Mouse (Mus musculus): ENCODE results near the gene Dnah10. TPM values are rescaled to one million over a fixed set of nuclear protein-coding genes. Genes with fewer than 3 reads are reported as not detected.
"Not testable (repeated sequence)": the region's sequence is repeated elsewhere in the genome, so short reads cannot be mapped to it uniquely, and the experiment has no call there.

The Dnah10 gene
- polyA plus RNA-seq, 1 experiment = not detected

DNA sequence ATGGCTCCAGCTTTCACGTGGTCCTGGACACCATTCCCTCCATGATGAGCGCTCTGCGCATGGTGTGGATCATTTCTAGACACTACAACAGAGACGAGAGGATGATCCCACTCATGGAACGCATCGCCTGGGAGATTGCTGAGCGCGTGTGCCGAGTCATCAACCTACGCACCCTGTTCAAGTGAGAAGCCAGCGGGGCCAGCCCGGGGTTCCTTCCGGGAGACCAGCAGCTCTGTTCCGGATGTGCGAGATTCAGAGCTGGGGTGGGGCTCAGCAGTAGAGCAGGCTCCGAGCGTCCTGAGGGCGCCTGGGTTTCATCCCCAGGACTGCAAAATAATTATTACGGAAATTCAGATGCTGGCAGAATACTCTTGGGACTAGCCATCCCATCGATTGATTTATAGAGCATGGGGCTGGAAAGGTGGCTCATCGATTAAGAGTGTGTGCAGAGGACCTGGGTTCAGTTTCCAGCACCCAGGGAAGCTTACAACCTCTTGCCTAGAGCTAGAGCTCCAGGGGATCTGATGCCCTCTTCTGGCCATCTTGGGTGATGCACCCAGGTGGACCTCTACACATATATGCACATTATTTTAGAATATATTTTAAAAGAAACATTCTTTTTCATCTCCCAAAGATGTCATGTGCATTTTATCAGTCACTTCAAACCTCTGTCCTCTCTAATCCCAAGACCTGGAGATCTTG lies 17.2 kb downstream of the Dnah10 start:
- 93% methylated on average over 21 of the region's 21 CpGs for WGBS
- Histone ChIP-seq H3K4me1 (ENCODE audit: control insufficient read depth, insufficient read depth, low read length) (no peaks in the 10 kb centered on the region), H3K27ac (ENCODE audit: control insufficient read depth, insufficient read depth, low read depth, low read length, poor library complexity) (no peak overlapping the region), H3K4me3 (replicated peaks; ENCODE audit: control insufficient read depth, low read depth, low read length) (no peak overlapping the region)
- TF ChIP-seq CTCF (IDR thresholded peaks at IDR 0.05; ENCODE audit: control insufficient read depth, insufficient read depth, low read length) (peak; percentile 23; the same call in 1 of the 2 replicates), POLR2A (IDR thresholded peaks at IDR 0.05; ENCODE audit: borderline replicate concordance, control insufficient read depth, low read depth, low read length) (no peak)

GRCm38 (mm10) chr5:124743841-124744240 lies 19.0 kb downstream of the Dnah10 start:
- 86% methylated on average over 3 of the region's 3 CpGs for WGBS
- H3K4me3 ChIP-seq (replicated peaks; ENCODE audit: control insufficient read depth, low read depth, low read length) = no peak overlapping the region
- no peaks in the 10 kb centered on the region for H3K4me1 ChIP-seq (ENCODE audit: control insufficient read depth, insufficient read depth, low read length)
- H3K27ac ChIP-seq (ENCODE audit: control insufficient read depth, insufficient read depth, low read depth, low read length, poor library complexity) = no peak overlapping the region
- TF ChIP-seq CTCF (IDR thresholded peaks at IDR 0.05; ENCODE audit: control insufficient read depth, insufficient read depth, low read length) (no peak), POLR2A (IDR thresholded peaks at IDR 0.05; ENCODE audit: borderline replicate concordance, control insufficient read depth, low read depth, low read length) (no peak)

DNA sequence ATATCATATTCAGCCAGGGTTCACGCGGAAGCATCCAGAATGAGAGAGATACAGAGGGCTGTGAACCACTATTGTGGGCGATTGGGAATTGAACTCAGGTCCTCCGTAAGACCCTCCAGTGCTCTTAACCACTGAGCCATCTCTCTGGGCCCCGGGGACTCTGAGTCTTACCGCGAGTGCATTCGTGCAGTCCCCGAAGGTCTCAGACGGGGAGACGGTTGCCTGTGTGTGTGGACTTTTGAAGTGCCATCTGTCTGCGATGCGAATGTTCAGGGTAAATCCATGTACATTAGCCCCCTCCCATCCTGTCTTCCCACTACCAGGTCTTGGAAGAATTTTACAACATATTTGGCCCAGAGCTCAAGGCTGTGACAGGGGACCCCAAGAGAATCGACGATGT lies 21.3 kb downstream of the Dnah10 start:
- TF ChIP-seq CTCF (IDR thresholded peaks at IDR 0.05; ENCODE audit: control insufficient read depth, insufficient read depth, low read length) = no peak
- TF ChIP-seq POLR2A (IDR thresholded peaks at IDR 0.05; ENCODE audit: borderline replicate concordance, control insufficient read depth, low read depth, low read length) = no peak
- Histone ChIP-seq H3K4me3 (replicated peaks; ENCODE audit: control insufficient read depth, low read depth, low read length) (no peak overlapping the region), H3K27ac (ENCODE audit: control insufficient read depth, insufficient read depth, low read depth, low read length, poor library complexity) (no peak overlapping the region), H3K4me1 (ENCODE audit: control insufficient read depth, insufficient read depth, low read length) (no peaks in the 10 kb centered on the region)
- 91% methylated on average over 15 of the region's 15 CpGs for WGBS

- Histone ChIP-seq H3K27ac (ENCODE audit: control insufficient read depth, insufficient read depth, low read depth, low read length, poor library complexity) (no peak overlapping the region), H3K4me3 (replicated peaks; ENCODE audit: control insufficient read depth, low read depth, low read length) (no peak overlapping the region), H3K4me1 (ENCODE audit: control insufficient read depth, insufficient read depth, low read length) (no peaks in the 10 kb centered on the region)
- WGBS = 83% methylated on average over 18 of the region's 18 CpGs
- no peak for TF ChIP-seq CTCF (IDR thresholded peaks at IDR 0.05; ENCODE audit: control insufficient read depth, insufficient read depth, low read length)
- TF ChIP-seq POLR2A (IDR thresholded peaks at IDR 0.05; ENCODE audit: borderline replicate concordance, control insufficient read depth, low read depth, low read length) = no peak
These were observed 23.4 kb downstream of the Dnah10 start for GRCm38 (mm10) chr5:124748296-124748695.

GRCm38 (mm10) chr5:124751656-124752055 lies 26.8 kb downstream of the Dnah10 start:
- Histone ChIP-seq H3K4me1 (ENCODE audit: control insufficient read depth, insufficient read depth, low read length) (no peaks in the 10 kb centered on the region; the same call in 1 of the 2 replicates), H3K4me3 (replicated peaks; ENCODE audit: control insufficient read depth, low read depth, low read length) (no peak overlapping the region), H3K27ac (ENCODE audit: control insufficient read depth, insufficient read depth, low read depth, low read length, poor library complexity) (no peak overlapping the region)
- 79% methylated on average over 9 of the region's 9 CpGs for WGBS
- TF ChIP-seq POLR2A (IDR thresholded peaks at IDR 0.05; ENCODE audit: borderline replicate concordance, control insufficient read depth, low read depth, low read length) (no peak), CTCF (IDR thresholded peaks at IDR 0.05; ENCODE audit: control insufficient read depth, insufficient read depth, low read length) (no peak)

GRCm38 (mm10) chr5:124761011-124761410 lies 36.1 kb downstream of the Dnah10 start:
- Histone ChIP-seq H3K4me1 (ENCODE audit: control insufficient read depth, insufficient read depth, low read length) (no peaks in the 10 kb centered on the region), H3K27ac (ENCODE audit: control insufficient read depth, insufficient read depth, low read depth, low read length, poor library complexity) (no peak overlapping the region), H3K4me3 (replicated peaks; ENCODE audit: control insufficient read depth, low read depth, low read length) (no peak overlapping the region)
- WGBS = 53% methylated on average over 18 of the region's 18 CpGs
- peak; percentile 53 for TF ChIP-seq CTCF (IDR thresholded peaks at IDR 0.05; ENCODE audit: control insufficient read depth, insufficient read depth, low read length)
- TF ChIP-seq POLR2A (IDR thresholded peaks at IDR 0.05; ENCODE audit: borderline replicate concordance, control insufficient read depth, low read depth, low read length) = no peak

DNA sequence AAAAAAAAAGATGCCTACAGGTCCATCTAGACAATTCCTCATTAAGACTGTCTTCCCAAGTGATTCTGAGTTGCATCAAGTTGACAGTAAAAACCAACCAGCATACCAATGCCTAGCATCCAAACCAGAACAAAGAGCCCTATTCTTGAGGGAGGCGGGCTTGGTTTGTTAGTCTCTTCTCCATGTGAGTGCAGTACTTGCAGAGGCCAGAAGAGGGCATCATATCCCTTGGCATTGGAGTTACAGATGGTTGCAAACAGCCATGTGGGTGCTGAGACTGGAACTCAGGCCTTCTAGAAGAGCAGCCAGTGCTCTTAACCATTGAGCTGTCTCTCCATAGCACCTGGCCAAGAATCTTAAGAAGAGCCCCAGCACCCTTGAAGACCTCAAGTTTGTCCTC lies 36.9 kb downstream of the Dnah10 start:
- 80% methylated on average over 1 of the region's 1 CpGs for WGBS
- H3K4me1 ChIP-seq (ENCODE audit: control insufficient read depth, insufficient read depth, low read length) = no peaks in the 10 kb centered on the region
- H3K27ac ChIP-seq (ENCODE audit: control insufficient read depth, insufficient read depth, low read depth, low read length, poor library complexity) = no peak overlapping the region
- H3K4me3 ChIP-seq (replicated peaks; ENCODE audit: control insufficient read depth, low read depth, low read length) = no peak overlapping the region
- TF ChIP-seq CTCF (IDR thresholded peaks at IDR 0.05; ENCODE audit: control insufficient read depth, insufficient read depth, low read length) = no peak
- TF ChIP-seq POLR2A (IDR thresholded peaks at IDR 0.05; ENCODE audit: borderline replicate concordance, control insufficient read depth, low read depth, low read length) = no peak

GRCm38 (mm10) chr5:124774552-124774951 lies 49.7 kb downstream of the Dnah10 start:
- TF ChIP-seq POLR2A (IDR thresholded peaks at IDR 0.05; ENCODE audit: borderline replicate concordance, control insufficient read depth, low read depth, low read length) (no peak), CTCF (IDR thresholded peaks at IDR 0.05; ENCODE audit: control insufficient read depth, insufficient read depth, low read length) (no peak)
- H3K27ac ChIP-seq (ENCODE audit: control insufficient read depth, insufficient read depth, low read depth, low read length, poor library complexity) = no peak overlapping the region
- no peaks in the 10 kb centered on the region for H3K4me1 ChIP-seq (ENCODE audit: control insufficient read depth, insufficient read depth, low read length)
- H3K4me3 ChIP-seq (replicated peaks; ENCODE audit: control insufficient read depth, low read depth, low read length) = no peak overlapping the region
- WGBS = 62% methylated on average over 3 of the region's 3 CpGs

DNA sequence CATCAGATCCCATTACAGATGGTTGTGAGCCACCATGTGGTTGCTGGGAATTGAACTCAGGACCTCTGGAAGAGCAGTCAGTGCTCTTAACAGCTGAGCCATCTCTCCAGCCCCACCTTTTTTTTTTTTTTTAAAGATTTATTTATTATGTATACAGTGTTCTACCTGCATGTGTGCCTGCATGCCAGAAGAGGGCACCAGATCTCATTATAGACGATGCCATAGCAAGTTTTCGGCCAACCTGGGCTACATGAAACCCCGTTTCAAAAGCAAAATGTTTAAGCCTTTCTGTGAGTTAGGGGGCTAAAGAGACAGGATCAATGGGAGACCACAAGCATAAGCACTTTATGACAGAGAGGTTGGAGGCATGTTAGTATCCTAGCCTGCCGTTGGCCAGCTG lies 51.4 kb downstream of the Dnah10 start:
- H3K27ac ChIP-seq (ENCODE audit: control insufficient read depth, insufficient read depth, low read depth, low read length, poor library complexity) = not testable (repeated sequence)

More for the DNA sequence above, 51.4 kb downstream of the Dnah10 start:
- H3K4me1 ChIP-seq (ENCODE audit: control insufficient read depth, insufficient read depth, low read length); H3K4me3 ChIP-seq (replicated peaks; ENCODE audit: control insufficient read depth, low read depth, low read length): not testable (repeated sequence)
- 75% methylated on average over 4 of the region's 4 CpGs for WGBS
